Mouse (Mus musculus) liver, postnatal 0 days (tissue): ENCODE measurements around the gene Zfp503. TPM values are rescaled to one million over a fixed set of nuclear protein-coding genes. Genes with fewer than 3 reads are reported as not detected.
A peak's percentile ranks its signal among the peaks of the same experiment; 100 is the strongest.

ENCODE experiments used
- ATAC-seq: fragments of 200-750 bp; cut with Nextera tagmentation; 2 replicates; pipeline ENCODE4 v1.8.0; 2017; ENCODE audit warnings: mild to moderate bottlenecking, moderate library complexity
- DNase-seq: peaks from one replicate; pipeline ENCODE4 v3.0.0-alpha.2; 2016
- H3K27ac ChIP-seq: fragments of 300-500 bp; sonication (generic); 2 replicates; pipeline ENCODE4 v1.5.1; 2014; ENCODE audit warnings: antibody characterized with exemption, moderate library complexity, mild to moderate bottlenecking, low read depth
- H3K27me3 ChIP-seq: fragments of 300-500 bp; sonication (generic); 2 replicates; pipeline ENCODE4 v1.6.1; 2014; ENCODE audit warnings: low read length, control low read depth, mixed read lengths; ENCODE audit not compliant: insufficient read depth
- H3K36me3 ChIP-seq: fragments of 300-500 bp; sonication (generic); replicated peaks from 2 replicates; pipeline ENCODE4 v1.6.1; 2014; ENCODE audit warnings: mild to moderate bottlenecking, control low read depth, low read length, moderate library complexity, mixed read lengths; ENCODE audit not compliant: insufficient read depth
- H3K4me1 ChIP-seq: fragments of 300-500 bp; sonication (generic); 2 replicates; pipeline ENCODE4 v1.6.1; 2014; ENCODE audit warnings: antibody characterized with exemption, mild to moderate bottlenecking, control low read depth; ENCODE audit not compliant: insufficient read depth
- H3K4me2 ChIP-seq: fragments of 300-500 bp; sonication (generic); 2 replicates; pipeline ENCODE4 v1.6.1; 2014; ENCODE audit warnings: low read depth, mild to moderate bottlenecking, low read length, moderate library complexity, mixed read lengths
- H3K4me3 ChIP-seq: fragments of 300-500 bp; sonication (generic); 2 replicates; pipeline ENCODE4 v1.5.1; 2014; ENCODE audit warnings: low read depth, low read length
- H3K9ac ChIP-seq: fragments of 300-500 bp; sonication (generic); replicated peaks from 2 replicates; pipeline ENCODE4 v1.6.1; 2014; ENCODE audit warnings: mild to moderate bottlenecking, moderate library complexity
- H3K9me3 ChIP-seq: fragments of 300-500 bp; sonication (generic); 2 replicates; pipeline ENCODE4 v1.6.1; 2016; ENCODE audit warnings: mild to moderate bottlenecking, control low read depth, low read length, mixed read lengths
- CTCF ChIP-seq: sonication (generic); IDR thresholded peaks from 2 replicates; pipeline ENCODE4 v1.5.1; 2016; ENCODE audit warnings: antibody characterized with exemption, low read depth
- EP300 ChIP-seq: IDR thresholded peaks from 2 replicates; pipeline ENCODE4 v1.6.1; 2016; ENCODE audit warnings: antibody characterized with exemption, low read depth, mild to moderate bottlenecking
- WGBS: fragments of 180-500 bp; shearing (Covaris S2); extraction: QIAGEN DNeasy Blood & Tissue Kit; methylation state at CpG from one replicate; pipeline ENCODE4 v1.1.7; 2014; ENCODE audit not compliant: insufficient replicate concordance; 5-methylcytosine and 5-hydroxymethylcytosine counted together
- polyA plus RNA-seq: library from polyadenylated mRNA; unstranded; fragments of >200 nt; fragmentation: Nextera tagmentation; extraction: Ambion mirVana; gene quantifications from 2 replicates; pipeline ENCODE4 v1.2.1, GENCODE M21; 2015

Zfp503 gene
- polyA plus RNA-seq, 1 experiment from 2014 or later, result 0.99 TPM

GRCm38 (mm10) chr14:21990321-21991021 is 1.1 kb upstream of the Zfp503 start:
- peaks cover 99% of the 10 kb centered on the region for H3K27me3 ChIP-seq
- 8% methylated on average over 31 of the region's 31 CpGs for WGBS

DNA sequence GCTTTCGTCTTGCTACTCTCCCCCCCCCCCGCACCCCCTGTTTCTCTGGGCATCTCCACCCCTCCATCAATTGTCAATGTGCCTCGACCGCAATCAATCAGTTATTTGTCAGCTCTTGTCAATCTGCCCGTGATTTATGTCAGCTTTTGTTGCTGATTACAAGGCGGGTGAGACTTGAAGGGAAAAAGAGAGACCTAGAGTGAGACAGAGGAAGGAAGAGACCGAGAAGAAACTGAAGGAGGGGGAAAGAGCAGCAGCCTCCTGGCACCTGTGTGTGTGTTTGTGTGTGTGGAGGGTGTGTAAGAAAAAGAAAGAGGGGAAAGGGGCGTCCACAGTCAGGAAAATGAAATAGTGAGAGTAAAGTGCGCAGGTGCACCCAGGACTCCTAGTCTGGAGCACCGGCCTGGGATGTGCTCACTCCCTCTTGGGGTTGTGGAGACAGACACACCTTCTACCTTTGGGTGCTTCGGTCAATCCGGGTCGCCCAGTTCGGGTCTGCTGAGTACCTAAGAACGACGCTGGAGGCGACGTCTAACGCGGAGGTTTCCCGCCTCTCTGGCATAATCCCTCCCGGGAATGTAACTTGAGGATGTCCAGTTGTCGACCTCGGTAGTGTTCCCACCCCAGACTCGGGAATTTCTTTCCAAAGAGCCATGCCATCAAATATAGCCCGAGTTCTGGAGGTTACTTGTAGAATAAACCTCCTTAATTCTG is 667 bp downstream of the Zfp503 start:
- TF ChIP-seq CTCF (no peak), EP300 (no peak)
- H3K4me2 ChIP-seq, result peak overlapping the region; percentile 64
- DNase-seq (no peak), ATAC-seq (no peak)
- H3K27ac ChIP-seq, result no peak overlapping the region
- H3K9me3 ChIP-seq, result no peaks in the 10 kb centered on the region
- WGBS, result under 1% methylated on average over 26 of the region's 26 CpGs
- H3K36me3 ChIP-seq, result no peaks in the 10 kb centered on the region
- H3K4me1 ChIP-seq, result peaks cover 19% of the 10 kb centered on the region
- no peak overlapping the region for H3K9ac ChIP-seq
- H3K4me3 ChIP-seq, result peak overlapping the region; percentile 55
- H3K27me3 ChIP-seq, result peaks cover 95% of the 10 kb centered on the region

More at GRCm38 (mm10) chr14:21990321-21991021, 1.1 kb upstream of the Zfp503 start:
- Histone ChIP-seq H3K27ac (no peak overlapping the region), H3K4me3 (peak overlapping the region; percentile 22; the same call in 1 of the 2 replicates), H3K9ac (no peak overlapping the region), H3K4me2 (0 out of 2 replicates have a peak overlapping the region, but pooled peaks have one; percentile 13), H3K9me3 (no peaks in the 10 kb centered on the region), H3K4me1 (peaks cover 30% of the 10 kb centered on the region), H3K36me3 (no peaks in the 10 kb centered on the region)
- DNase-seq (no peak), ATAC-seq (no peak)
- TF ChIP-seq EP300, result no peak
- no peak for TF ChIP-seq CTCF

DNA sequence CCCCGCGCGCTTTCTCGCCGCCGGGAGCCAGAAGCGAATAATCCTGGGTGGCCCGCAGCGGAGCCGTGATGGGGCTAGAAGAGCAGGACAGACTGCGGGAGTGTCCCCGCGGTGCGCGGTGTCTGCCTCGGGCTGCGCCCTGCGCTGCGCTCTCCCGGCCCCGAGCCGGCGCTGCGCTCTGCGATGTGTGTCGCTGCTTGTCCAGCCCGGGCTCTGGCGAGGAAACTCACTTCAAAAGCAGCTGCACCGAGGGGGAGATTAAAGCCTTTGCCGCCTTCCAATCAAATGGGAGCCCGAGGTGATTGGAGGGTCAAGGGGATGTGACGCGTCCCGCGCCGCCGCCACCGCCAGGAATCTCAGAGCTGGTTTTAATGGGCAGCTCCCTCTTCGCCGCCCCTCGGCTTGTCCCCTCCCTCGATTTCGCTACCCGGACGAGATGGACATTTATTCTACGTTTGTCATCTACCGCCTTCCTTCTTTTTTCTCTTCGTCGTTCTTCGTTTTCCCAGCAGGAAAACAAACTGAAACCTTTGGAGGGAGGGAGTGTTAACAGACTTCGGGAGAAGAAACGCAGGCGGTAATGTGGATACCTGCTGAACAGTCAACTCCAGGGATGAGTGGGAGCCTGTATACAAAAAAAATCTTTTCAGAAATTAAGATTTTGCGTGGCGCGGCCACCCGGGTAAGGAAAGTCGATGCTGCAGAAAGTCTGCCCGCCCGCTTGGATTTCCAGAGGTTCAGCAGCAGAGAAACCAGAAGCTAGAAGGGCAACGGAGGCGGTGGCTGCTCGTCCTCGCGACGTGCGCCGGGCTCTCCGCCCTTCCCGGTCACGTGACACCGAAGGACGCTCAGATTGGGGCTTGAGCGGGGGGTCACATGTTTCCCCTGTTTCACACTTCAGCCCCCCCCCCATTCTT is 1.5 kb downstream of the Zfp503 start:
- no peaks in the 10 kb centered on the region for H3K9me3 ChIP-seq
- peaks cover 21% of the 10 kb centered on the region for H3K4me1 ChIP-seq
- TF ChIP-seq EP300, result no peak
- no peak for TF ChIP-seq CTCF
- WGBS, result under 1% methylated on average over 68 of the region's 74 CpGs
- peak overlapping the region; percentile 49 for H3K27ac ChIP-seq
- H3K36me3 ChIP-seq, result no peaks in the 10 kb centered on the region
- H3K4me3 ChIP-seq, result peak overlapping the region; percentile 55
- peak overlapping the region; percentile 40; the same call in 1 of the 2 replicates for H3K9ac ChIP-seq
- peak overlapping the region; percentile 64 for H3K4me2 ChIP-seq
- H3K27me3 ChIP-seq, result peaks cover 95% of the 10 kb centered on the region
- ATAC-seq (peak; percentile 63), DNase-seq (peak; percentile 66)

DNA sequence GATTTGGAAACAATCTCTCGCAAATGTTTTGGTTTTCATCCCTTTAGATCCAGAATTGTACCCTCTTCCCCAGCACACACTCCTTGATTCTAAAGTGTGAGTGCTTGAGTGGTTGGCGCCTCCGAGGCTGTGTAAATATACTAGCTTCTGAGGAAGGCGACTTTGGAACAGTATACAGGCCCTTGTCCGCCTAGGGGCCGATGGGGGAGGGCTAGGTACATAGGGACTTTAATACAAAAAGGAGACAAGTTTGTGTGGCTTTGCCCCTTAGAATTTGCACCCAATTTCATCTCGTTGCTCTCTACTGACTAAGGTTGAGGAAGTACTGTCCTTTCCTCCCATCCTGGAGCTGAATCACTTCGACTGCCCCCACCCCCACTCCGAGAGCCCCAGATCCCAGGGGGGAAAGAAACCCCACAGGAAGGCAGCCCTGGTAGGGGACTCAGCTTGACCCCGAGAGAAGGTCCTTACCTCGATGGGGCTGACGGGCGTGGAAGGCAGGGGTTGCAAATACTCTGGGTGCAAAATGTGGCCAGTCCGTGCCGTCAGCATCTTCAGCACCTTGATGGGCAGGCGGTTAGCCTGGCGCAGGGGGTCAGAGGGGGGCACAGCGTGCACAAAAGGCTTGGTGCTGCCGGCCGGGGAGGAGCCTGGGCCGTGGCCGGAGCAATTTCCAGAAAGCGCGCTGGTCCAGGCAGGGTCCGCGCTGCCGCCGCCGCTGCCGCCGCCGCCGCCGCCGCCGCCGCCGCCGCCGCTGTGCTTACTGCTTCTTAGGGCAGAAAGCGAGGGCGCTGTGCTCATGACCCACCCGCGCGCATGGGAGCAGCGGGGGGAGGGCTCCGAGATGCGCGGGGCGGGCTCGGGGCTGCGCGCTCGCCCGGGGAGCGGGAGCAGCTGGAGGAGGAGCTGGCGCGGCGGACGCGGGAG is 2.4 kb downstream of the Zfp503 start:
- Histone ChIP-seq H3K4me3 (peak overlapping the region; percentile 55), H3K27ac (peak overlapping the region; percentile 49), H3K4me1 (peaks cover 26% of the 10 kb centered on the region), H3K36me3 (no peaks in the 10 kb centered on the region), H3K9ac (peak overlapping the region; percentile 40), H3K4me2 (peak overlapping the region; percentile 64), H3K9me3 (no peaks in the 10 kb centered on the region), H3K27me3 (peaks cover 95% of the 10 kb centered on the region)
- TF ChIP-seq CTCF (no peak), EP300 (no peak)
- peak; percentile 36 for DNase-seq
- peak; percentile 10 for ATAC-seq
- 1% methylated on average over 40 of the region's 61 CpGs for WGBS

DNA sequence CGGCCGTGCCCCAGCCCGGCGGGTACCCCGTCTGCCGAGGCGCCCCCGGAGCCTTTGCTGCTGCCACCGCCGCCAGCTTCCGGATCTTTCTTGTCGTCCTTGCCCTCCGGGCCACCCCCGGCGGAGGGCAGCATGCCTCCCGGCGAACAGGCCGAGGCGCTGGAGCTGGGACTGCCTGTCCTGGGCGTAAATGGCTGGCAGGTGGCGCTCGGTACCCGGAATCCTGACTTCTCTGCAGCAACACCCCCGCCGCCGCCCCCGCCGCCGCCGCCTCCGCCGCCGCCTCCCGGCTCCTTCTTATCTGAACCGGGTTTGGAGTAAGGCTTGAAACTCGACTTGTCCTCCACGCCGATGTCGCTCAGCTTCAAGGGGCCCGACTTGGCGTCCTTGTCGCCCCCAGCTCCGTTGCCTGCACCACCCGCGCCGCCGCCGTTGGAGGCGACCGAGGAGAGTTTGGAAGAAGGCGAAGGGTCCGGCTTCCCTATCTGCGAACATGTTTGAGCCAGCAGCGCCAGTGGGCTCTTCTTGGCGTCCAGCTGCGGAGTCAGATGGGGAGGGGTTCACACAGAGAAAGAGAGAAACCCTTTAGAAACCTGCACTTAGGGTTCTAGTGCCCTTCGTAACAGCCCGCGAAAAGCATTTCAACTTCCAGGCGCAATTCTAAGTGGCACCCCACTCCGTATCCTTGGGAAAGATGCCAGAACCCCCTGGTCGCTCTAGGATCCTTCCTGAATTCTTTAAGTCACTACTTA is 3.2 kb downstream of the Zfp503 start:
- TF ChIP-seq CTCF, result peak; percentile 63
- TF ChIP-seq EP300, result no peak
- WGBS, result under 1% methylated on average over 62 of the region's 62 CpGs
- H3K4me2 ChIP-seq, result peak overlapping the region; percentile 64
- ATAC-seq (peak; percentile 49; the same call in 1 of the 2 replicates), DNase-seq (peak; percentile 84)
- no peaks in the 10 kb centered on the region for H3K9me3 ChIP-seq
- H3K27me3 ChIP-seq, result peaks cover 93% of the 10 kb centered on the region
- H3K36me3 ChIP-seq, result no peaks in the 10 kb centered on the region
- H3K4me1 ChIP-seq, result peaks cover 26% of the 10 kb centered on the region
- no peak overlapping the region for H3K27ac ChIP-seq
- H3K9ac ChIP-seq, result peak overlapping the region; percentile 33; the same call in 1 of the 2 replicates
- H3K4me3 ChIP-seq, result peak overlapping the region; percentile 55
